Mouse (Mus musculus) heart, embryonic 11.5 days (tissue): ENCODE results near the gene P2rx2. TPM values are rescaled to one million over a fixed set of nuclear protein-coding genes. Genes with fewer than 3 reads are reported as not detected.

ENCODE experiments used
- ATAC-seq: fragments of 200-750 bp; cut with Nextera tagmentation; replicated peaks from 2 replicates; pipeline ENCODE4 v1.8.0; 2017; ENCODE audit warnings: moderate library complexity; ENCODE audit not compliant: insufficient number of reproducible peaks, low FRiP score, low TSS enrichment
- H3K27ac ChIP-seq: fragments of 300-500 bp; sonication (generic); 2 replicates; pipeline ENCODE4 v1.5.1; 2014; ENCODE audit warnings: mild to moderate bottlenecking, low read depth, low read length
- H3K27me3 ChIP-seq: fragments of 300-500 bp; sonication (generic); 2 replicates; pipeline ENCODE4 v1.6.1; 2014; ENCODE audit warnings: mild to moderate bottlenecking, low read length, mixed read lengths; ENCODE audit not compliant: control insufficient read depth, insufficient read depth
- H3K36me3 ChIP-seq: fragments of 300-500 bp; sonication (generic); 2 replicates; pipeline ENCODE4 v1.6.1; 2014; ENCODE audit warnings: mild to moderate bottlenecking, low read length, moderate library complexity, mixed read lengths; ENCODE audit not compliant: control insufficient read depth, insufficient read depth
- H3K4me1 ChIP-seq: fragments of 300-500 bp; sonication (generic); 2 replicates; pipeline ENCODE4 v1.6.1; 2014; ENCODE audit warnings: low read length; ENCODE audit not compliant: control insufficient read depth, insufficient read depth
- H3K4me2 ChIP-seq: fragments of 300-500 bp; sonication (generic); 2 replicates; pipeline ENCODE4 v1.6.1; 2014; ENCODE audit warnings: mild to moderate bottlenecking, moderate library complexity
- H3K4me3 ChIP-seq: fragments of 300-500 bp; sonication (generic); 2 replicates; pipeline ENCODE4 v1.5.1; 2014; ENCODE audit warnings: low read depth, low read length
- H3K9ac ChIP-seq: fragments of 300-500 bp; sonication (generic); 2 replicates; pipeline ENCODE4 v1.6.1; 2014; ENCODE audit warnings: mild to moderate bottlenecking, low read depth, low read length, moderate library complexity
- H3K9me3 ChIP-seq: fragments of 300-500 bp; sonication (generic); replicated peaks from 2 replicates; pipeline ENCODE4 v1.6.1; 2016; ENCODE audit warnings: low read length; ENCODE audit not compliant: control insufficient read depth
- WGBS: fragments of 180-500 bp; shearing (Covaris S2); extraction: QIAGEN DNeasy Blood & Tissue Kit; methylation state at CpG from one replicate; pipeline ENCODE4 v1.1.7; 2014; ENCODE audit not compliant: insufficient replicate concordance; 5-methylcytosine and 5-hydroxymethylcytosine counted together
- polyA plus RNA-seq: library from polyadenylated mRNA; unstranded; fragments of >200 nt; fragmentation: Nextera tagmentation; extraction: Ambion mirVana; gene quantifications from 2 replicates; pipeline ENCODE4 v1.2.1, GENCODE M21; 2014

Gene P2rx2
- polyA plus RNA-seq, 1 experiment from 2014 or later, result 0.27 TPM

GRCm38 (mm10) chr5:110296637-110297036 is 46.4 kb downstream of the P2rx2 start:
- 88% methylated on average over 1 of the region's 1 CpGs for WGBS

GRCm38 (mm10) chr5:110291649-110292048 is 51.4 kb downstream of the P2rx2 start:
- Histone ChIP-seq H3K4me1 (no peaks in the 10 kb centered on the region), H3K4me3 (no peak overlapping the region), H3K9ac (no peak overlapping the region), H3K4me2 (no peak overlapping the region), H3K9me3 (no peaks in the 10 kb centered on the region), H3K36me3 (peaks cover 17% of the 10 kb centered on the region), H3K27ac (no peak overlapping the region), H3K27me3 (no peaks in the 10 kb centered on the region)
- 80% methylated on average over 1 of the region's 1 CpGs for WGBS
- ATAC-seq, result no peak

More at GRCm38 (mm10) chr5:110296637-110297036, 46.4 kb downstream of the P2rx2 start:
- no peak overlapping the region for H3K4me3 ChIP-seq
- no peak overlapping the region for H3K4me2 ChIP-seq
- no peaks in the 10 kb centered on the region for H3K9me3 ChIP-seq
- H3K27me3 ChIP-seq, result no peaks in the 10 kb centered on the region
- no peak overlapping the region for H3K27ac ChIP-seq
- H3K4me1 ChIP-seq, result no peaks in the 10 kb centered on the region
- H3K36me3 ChIP-seq, result peaks cover 33% of the 10 kb centered on the region
- no peak overlapping the region for H3K9ac ChIP-seq
- no peak for ATAC-seq

Other genes with a start within 250 kb of the P2rx2 start
- 0.24 and 1.0 TPM in 2 replicates for gene Gm35315, start 248.8 kb downstream of the P2rx2 start, polyA plus RNA-seq
- 0.32 and 0.33 TPM in 2 replicates for gene Plcxd1, start 243.2 kb downstream of the P2rx2 start, polyA plus RNA-seq
- 18.1 and 19.8 TPM in 2 replicates for gene Gtpbp6, start 235.0 kb downstream of the P2rx2 start, polyA plus RNA-seq
- 1.8 and 2.9 TPM in 2 replicates for gene Zfp605, start 233.1 kb downstream of the P2rx2 start, polyA plus RNA-seq
- gene Chfr, start 207.4 kb downstream of the P2rx2 start, polyA plus RNA-seq, result 35.7 and 38.1 TPM in 2 replicates
- gene Golga3, start 166.5 kb downstream of the P2rx2 start, polyA plus RNA-seq, result 19.2 and 20.9 TPM in 2 replicates
- gene Ankle2, start 112.2 kb downstream of the P2rx2 start, polyA plus RNA-seq, result 24.8 and 28.7 TPM in 2 replicates
- 55.4 and 64.6 TPM in 2 replicates for gene Pgam5, start 73.3 kb downstream of the P2rx2 start, polyA plus RNA-seq
- 15.1 and 18.0 TPM in 2 replicates for gene Pxmp2, start 57.0 kb downstream of the P2rx2 start, polyA plus RNA-seq
- 21.2 and 25.7 TPM in 2 replicates for gene Pole, start 56.9 kb downstream of the P2rx2 start, polyA plus RNA-seq
- gene Lrcol1, start 1.5 kb upstream of the P2rx2 start, polyA plus RNA-seq, result not detected in 2 replicates
- gene Fbrsl1, start 105.3 kb upstream of the P2rx2 start, polyA plus RNA-seq, result 8.1 and 10.2 TPM in 2 replicates
- not detected in 2 replicates for gene Galnt9, start 201.1 kb upstream of the P2rx2 start, polyA plus RNA-seq